Mouse (Mus musculus) stomach, embryonic 16.5 days (tissue): Measurements from ENCODE around the gene Usp54. TPM values are rescaled to one million over a fixed set of nuclear protein-coding genes. Genes with fewer than 3 reads are reported as not detected.

ENCODE experiments used
- ATAC-seq: fragments of 200-750 bp; cut with Nextera tagmentation; 2 replicates; pipeline ENCODE4 v1.8.0; 2017; ENCODE audit warnings: moderate number of reproducible peaks, moderate TSS enrichment; ENCODE audit not compliant: insufficient read depth, low FRiP score
- H3K27ac ChIP-seq: fragments of 300-500 bp; sonication (generic); 2 replicates; pipeline ENCODE4 v1.5.1; 2014; ENCODE audit warnings: low read length
- H3K27me3 ChIP-seq: fragments of 300-500 bp; sonication (generic); 2 replicates; pipeline ENCODE4 v1.6.1; 2014; ENCODE audit warnings: low read length, control low read depth, mixed read lengths; ENCODE audit not compliant: control insufficient read depth, insufficient read depth
- H3K36me3 ChIP-seq: fragments of 300-500 bp; sonication (generic); 2 replicates; pipeline ENCODE4 v1.6.1; 2014; ENCODE audit warnings: low read length; ENCODE audit not compliant: control insufficient read depth, insufficient read depth
- H3K4me1 ChIP-seq: fragments of 300-500 bp; sonication (generic); 2 replicates; pipeline ENCODE4 v1.6.1; 2014; ENCODE audit warnings: low read length, control low read depth, mixed read lengths; ENCODE audit not compliant: control insufficient read depth, insufficient read depth
- H3K4me2 ChIP-seq: fragments of 300-500 bp; sonication (generic); 2 replicates; pipeline ENCODE4 v1.6.1; 2014; ENCODE audit warnings: low read depth, low read length, mixed read lengths
- H3K4me3 ChIP-seq: fragments of 300-500 bp; sonication (generic); replicated peaks from 2 replicates; pipeline ENCODE4 v1.5.1; 2014; ENCODE audit warnings: mild to moderate bottlenecking, low read length
- H3K9ac ChIP-seq: fragments of 300-500 bp; sonication (generic); 2 replicates; pipeline ENCODE4 v1.6.1; 2014; ENCODE audit warnings: low read length
- H3K9me3 ChIP-seq: fragments of 300-500 bp; sonication (generic); replicated peaks from 2 replicates; pipeline ENCODE4 v1.6.1; 2016; ENCODE audit warnings: low read length, control low read depth; ENCODE audit not compliant: control insufficient read depth
- WGBS: fragments of 180-500 bp; shearing (Covaris S2); extraction: QIAGEN DNeasy Blood & Tissue Kit; methylation state at CpG from one replicate; pipeline ENCODE4 v1.1.7; 2014; 5-methylcytosine and 5-hydroxymethylcytosine counted together
- polyA plus RNA-seq: library from polyadenylated mRNA; unstranded; fragments of >200 nt; fragmentation: Nextera tagmentation; extraction: Ambion mirVana; gene quantifications from 2 replicates; pipeline ENCODE4 v1.2.1, GENCODE M21; 2015

Gene Usp54
- polyA plus RNA-seq, 1 experiment from 2014 or later, result 6.4 TPM

- H3K4me2 ChIP-seq, result no peak overlapping the region
- no peaks in the 10 kb centered on the region for H3K9me3 ChIP-seq
- no peak overlapping the region for H3K4me3 ChIP-seq
- 85% methylated on average over 6 of the region's 6 CpGs for WGBS
- no peak for ATAC-seq
- H3K4me1 ChIP-seq, result peaks cover 16% of the 10 kb centered on the region
- peaks cover 3% of the 10 kb centered on the region; the same call in 1 of the 2 replicates for H3K27me3 ChIP-seq
- no peak overlapping the region for H3K9ac ChIP-seq
- H3K36me3 ChIP-seq, result no peaks in the 10 kb centered on the region
- H3K27ac ChIP-seq, result no peak overlapping the region
Observed at GRCm38 (mm10) chr14:20658902-20659301, 18.0 kb upstream of the Usp54 start.

- no peak overlapping the region for H3K9ac ChIP-seq
- H3K4me3 ChIP-seq, result no peak overlapping the region
- no peaks in the 10 kb centered on the region for H3K9me3 ChIP-seq
- H3K36me3 ChIP-seq, result no peaks in the 10 kb centered on the region
- H3K27ac ChIP-seq, result no peak overlapping the region
- peaks cover 16% of the 10 kb centered on the region for H3K4me1 ChIP-seq
- ATAC-seq, result no peak
- peaks cover 3% of the 10 kb centered on the region; the same call in 1 of the 2 replicates for H3K27me3 ChIP-seq
- H3K4me2 ChIP-seq, result no peak overlapping the region
Observed at GRCm38 (mm10) chr14:20658326-20658725, 17.5 kb upstream of the Usp54 start.

GRCm38 (mm10) chr14:20656361-20656760 is 15.5 kb upstream of the Usp54 start, which contains the start of gene Myoz1:
Myoz1 (minus strand) TSS chr14:20656540.
- ATAC-seq, result no peak
- H3K9ac ChIP-seq, result no peak within 1 kb of the TSS
- H3K4me3 ChIP-seq, result no peak within 1 kb of the TSS
- H3K36me3 ChIP-seq, result no peaks in the 10 kb centered on the region
- H3K27ac ChIP-seq, result no peak within 1 kb of the TSS
- no peaks in the 10 kb centered on the region for H3K27me3 ChIP-seq
- no peaks in the 10 kb centered on the region for H3K9me3 ChIP-seq
- WGBS, result 48% methylated on average over 11 of the region's 11 CpGs
- H3K4me2 ChIP-seq, result no peak within 1 kb of the TSS
- H3K4me1 ChIP-seq, result peaks cover 6% of the 10 kb centered on the region; the same call in 1 of the 2 replicates

GRCm38 (mm10) chr14:20655731-20656130 is 14.9 kb upstream of the Usp54 start:
- 74% methylated on average over 9 of the region's 9 CpGs for WGBS
- no peak overlapping the region for H3K9ac ChIP-seq

GRCm38 (mm10) chr14:20654690-20655421 is 14.0 kb upstream of the Usp54 start:
- Histone ChIP-seq H3K27ac (no peak overlapping the region; the same call in 1 of the 2 replicates), H3K27me3 (no peaks in the 10 kb centered on the region), H3K4me2 (no peak overlapping the region), H3K4me3 (no peak overlapping the region), H3K9me3 (no peaks in the 10 kb centered on the region), H3K9ac (no peak overlapping the region), H3K36me3 (no peaks in the 10 kb centered on the region), H3K4me1 (no peaks in the 10 kb centered on the region)
- 65% methylated on average over 9 of the region's 9 CpGs for WGBS
- no peak for ATAC-seq

More at GRCm38 (mm10) chr14:20655731-20656130, 14.9 kb upstream of the Usp54 start:
- Histone ChIP-seq H3K4me1 (peaks cover 6% of the 10 kb centered on the region; the same call in 1 of the 2 replicates), H3K4me2 (no peak overlapping the region), H3K9me3 (no peaks in the 10 kb centered on the region), H3K27me3 (no peaks in the 10 kb centered on the region), H3K4me3 (no peak overlapping the region), H3K27ac (no peak overlapping the region), H3K36me3 (no peaks in the 10 kb centered on the region)
- ATAC-seq, result no peak

GRCm38 (mm10) chr14:20651722-20652256 is 10.9 kb upstream of the Usp54 start:
- 64% methylated on average over 4 of the region's 4 CpGs for WGBS
- Histone ChIP-seq H3K27ac (no peak overlapping the region), H3K9ac (no peak overlapping the region), H3K27me3 (no peaks in the 10 kb centered on the region), H3K4me1 (no peaks in the 10 kb centered on the region), H3K4me2 (no peak overlapping the region), H3K4me3 (no peak overlapping the region), H3K9me3 (no peaks in the 10 kb centered on the region), H3K36me3 (no peaks in the 10 kb centered on the region)
- no peak for ATAC-seq

GRCm38 (mm10) chr14:20651000-20651399 is 10.1 kb upstream of the Usp54 start:
- H3K4me3 ChIP-seq, result no peak overlapping the region
- H3K27me3 ChIP-seq, result no peaks in the 10 kb centered on the region
- ATAC-seq, result no peak
- no peaks in the 10 kb centered on the region for H3K36me3 ChIP-seq
- WGBS, result 66% methylated on average over 2 of the region's 2 CpGs
- H3K4me2 ChIP-seq, result no peak overlapping the region
- no peaks in the 10 kb centered on the region for H3K4me1 ChIP-seq
- H3K9me3 ChIP-seq, result no peaks in the 10 kb centered on the region
- no peak overlapping the region; the same call in 1 of the 2 replicates for H3K27ac ChIP-seq
- H3K9ac ChIP-seq, result no peak overlapping the region

GRCm38 (mm10) chr14:20646381-20646780 is 5.5 kb upstream of the Usp54 start:
- H3K9me3 ChIP-seq, result no peaks in the 10 kb centered on the region
- no peaks in the 10 kb centered on the region for H3K27me3 ChIP-seq
- H3K4me1 ChIP-seq, result 0 out of 2 replicates have a peak, but pooled peaks cover 2% of the 10 kb centered on the region
- no peak overlapping the region for H3K9ac ChIP-seq
- H3K27ac ChIP-seq, result no peak overlapping the region
- H3K36me3 ChIP-seq, result no peaks in the 10 kb centered on the region
- ATAC-seq, result no peak
- no peak overlapping the region for H3K4me2 ChIP-seq
- H3K4me3 ChIP-seq, result no peak overlapping the region

GRCm38 (mm10) chr14:20645547-20645946 is 4.7 kb upstream of the Usp54 start:
- WGBS, result 30% methylated on average over 3 of the region's 3 CpGs
- Histone ChIP-seq H3K4me3 (no peak overlapping the region), H3K4me2 (no peak overlapping the region), H3K4me1 (0 out of 2 replicates have a peak, but pooled peaks cover 2% of the 10 kb centered on the region), H3K36me3 (no peaks in the 10 kb centered on the region), H3K27ac (no peak overlapping the region), H3K27me3 (no peaks in the 10 kb centered on the region), H3K9me3 (no peaks in the 10 kb centered on the region), H3K9ac (no peak overlapping the region)
- no peak for ATAC-seq
